Comparison of ENCODE assay signal across 14 mouse cellular contexts in genomic region chr4:136711985-136712768, GRCm38 (mm10).
DNase-seq lines count a peak whose midpoint lies in the region; ATAC-seq and TF ChIP-seq lines count a peak whose summit lies in the region.
"Had no signal": no experiment of that assay in that cellular context is flagged by ENCODE, and none has a peak within 500 bp of the region (broad histone marks: within the 10 kb centered on the region; RNA-seq: fewer than 3 reads in every experiment).

No protein-coding gene starts in this region.

- no peak for TF ChIP-seq CTCF in liver, postnatal 0 days (IDR thresholded peaks at IDR 0.05; ENCODE audit: low read depth)

- H3K27ac ChIP-seq in liver, embryonic 13.5 days, result no peak overlapping the region
- H3K27ac ChIP-seq in liver, embryonic 12.5 days, result no peak overlapping the region; the same call in 1 of the 2 replicates
- H3K27ac ChIP-seq in embryonic facial prominence, embryonic 14.5 days (replicated peaks; ENCODE audit: low read depth, low read length), result no peak overlapping the region; the same call in 1 of the 2 replicates
- H3K27ac ChIP-seq in liver, postnatal 0 days (ENCODE audit: low read depth), result no peak overlapping the region
- no peak overlapping the region for H3K27ac ChIP-seq in kidney, embryonic 15.5 days
- H3K27ac ChIP-seq: embryonic facial prominence, embryonic 12.5 days; heart, embryonic 13.5 days had no signal

- H3K4me1 ChIP-seq in liver, embryonic 13.5 days (replicated peaks), result peaks cover 7% of the 10 kb centered on the region; the same call in 1 of the 2 replicates
- peaks cover 14% of the 10 kb centered on the region for H3K4me1 ChIP-seq in liver, embryonic 12.5 days
- peaks cover 13% of the 10 kb centered on the region; the same call in 1 of the 2 replicates for H3K4me1 ChIP-seq in embryonic facial prominence, embryonic 14.5 days (ENCODE audit: control insufficient read depth, insufficient read depth, low read length)
- 0 out of 2 replicates have a peak, but pooled peaks cover 2% of the 10 kb centered on the region for H3K4me1 ChIP-seq in liver, postnatal 0 days (ENCODE audit: insufficient read depth)
- H3K4me1 ChIP-seq in kidney, embryonic 15.5 days, result peaks cover 29% of the 10 kb centered on the region

- WGBS in liver, embryonic 13.5 days (ENCODE audit: insufficient replicate concordance), result 13% methylated on average over 20 of the region's 20 CpGs
- WGBS in liver, embryonic 12.5 days (ENCODE audit: insufficient replicate concordance), result 17% methylated on average over 20 of the region's 20 CpGs
- 46% methylated on average over 20 of the region's 20 CpGs for WGBS in embryonic facial prominence, embryonic 14.5 days
- WGBS in liver, postnatal 0 days (ENCODE audit: insufficient replicate concordance), result 20% methylated on average over 20 of the region's 20 CpGs
- 47% methylated on average over 20 of the region's 20 CpGs for WGBS in kidney, embryonic 15.5 days

- ATAC-seq in liver, embryonic 13.5 days (ENCODE audit: low read depth), result no peak
- ATAC-seq in liver, embryonic 12.5 days, result no peak
- no peak for ATAC-seq in embryonic facial prominence, embryonic 14.5 days (ENCODE audit: low read depth)
- ATAC-seq in liver, postnatal 0 days, result no peak
- ATAC-seq in kidney, embryonic 15.5 days (replicated peaks; ENCODE audit: low FRiP score), result no peak
- ATAC-seq: forebrain, embryonic 16.5 days had no signal

- H3K4me2 ChIP-seq in liver, embryonic 13.5 days, result 0 out of 2 replicates have a peak overlapping the region, but pooled peaks have one; percentile 8
- H3K4me2 ChIP-seq in liver, embryonic 12.5 days, result no peak overlapping the region
- H3K4me2 ChIP-seq in embryonic facial prominence, embryonic 14.5 days (ENCODE audit: low read depth, low read length), result no peak overlapping the region
- 0 out of 2 replicates have a peak overlapping the region, but pooled peaks have one; percentile 26 for H3K4me2 ChIP-seq in liver, postnatal 0 days (ENCODE audit: low read depth, low read length)
- no peak overlapping the region for H3K4me2 ChIP-seq in kidney, embryonic 15.5 days
- H3K4me2 ChIP-seq: embryonic facial prominence, embryonic 12.5 days; heart, embryonic 13.5 days; midbrain, embryonic 11.5 days had no signal

- H3K27me3 ChIP-seq in liver, embryonic 13.5 days, result no peaks in the 10 kb centered on the region
- H3K27me3 ChIP-seq in liver, embryonic 12.5 days (replicated peaks), result no peaks in the 10 kb centered on the region
- no peaks in the 10 kb centered on the region for H3K27me3 ChIP-seq in embryonic facial prominence, embryonic 14.5 days (replicated peaks; ENCODE audit: control insufficient read depth, insufficient read depth, low read length)
- no peaks in the 10 kb centered on the region for H3K27me3 ChIP-seq in liver, postnatal 0 days (ENCODE audit: insufficient read depth, low read length)
- no peaks in the 10 kb centered on the region for H3K27me3 ChIP-seq in kidney, embryonic 15.5 days
- H3K27me3 ChIP-seq: embryonic facial prominence, embryonic 12.5 days had no signal

- H3K9ac ChIP-seq in liver, embryonic 13.5 days, result no peak overlapping the region
- no peak overlapping the region for H3K9ac ChIP-seq in liver, embryonic 12.5 days
- H3K9ac ChIP-seq in embryonic facial prominence, embryonic 14.5 days (ENCODE audit: low read depth, low read length), result peak overlapping the region; percentile 37; the same call in 1 of the 2 replicates
- no peak overlapping the region for H3K9ac ChIP-seq in liver, postnatal 0 days (replicated peaks)
- H3K9ac ChIP-seq in kidney, embryonic 15.5 days, result no peak overlapping the region
- H3K9ac ChIP-seq: embryonic facial prominence, embryonic 12.5 days; heart, embryonic 13.5 days had no signal

- H3K4me3 ChIP-seq in liver, embryonic 13.5 days (replicated peaks), result no peak overlapping the region
- no peak overlapping the region for H3K4me3 ChIP-seq in liver, embryonic 12.5 days
- no peak overlapping the region for H3K4me3 ChIP-seq in embryonic facial prominence, embryonic 14.5 days (ENCODE audit: low read depth, low read length)
- H3K4me3 ChIP-seq in liver, postnatal 0 days (ENCODE audit: low read depth, low read length), result no peak overlapping the region
- no peak overlapping the region for H3K4me3 ChIP-seq in kidney, embryonic 15.5 days (replicated peaks)
- H3K4me3 ChIP-seq: embryonic facial prominence, embryonic 12.5 days; heart, embryonic 13.5 days had no signal

- no peak for DNase-seq in liver, embryonic 13.5 days
- no peak for DNase-seq in embryonic facial prominence, embryonic 14.5 days (ENCODE audit: low spot score)
- DNase-seq in liver, postnatal 0 days, result no peak
- peak; percentile 18 for DNase-seq in thymus, postnatal 14 days
- no peak for DNase-seq in Muller cell, postnatal 12 days (ENCODE audit: inconsistent ontology term)
- DNase-seq: adrenal gland, postnatal 10 days; cerebellum, adult 9-11 months; gastrocnemius, postnatal 25 days had no signal

- no peaks in the 10 kb centered on the region for H3K36me3 ChIP-seq in liver, embryonic 13.5 days
- no peaks in the 10 kb centered on the region for H3K36me3 ChIP-seq in liver, embryonic 12.5 days
- H3K36me3 ChIP-seq in embryonic facial prominence, embryonic 14.5 days (ENCODE audit: control insufficient read depth, insufficient read depth, low read length), result no peaks in the 10 kb centered on the region
- H3K36me3 ChIP-seq in liver, postnatal 0 days (replicated peaks; ENCODE audit: insufficient read depth, low read length), result no peaks in the 10 kb centered on the region
- no peaks in the 10 kb centered on the region for H3K36me3 ChIP-seq in kidney, embryonic 15.5 days
- H3K36me3 ChIP-seq: embryonic facial prominence, embryonic 12.5 days; heart, embryonic 13.5 days had no signal

- no peaks in the 10 kb centered on the region for H3K9me3 ChIP-seq in liver, embryonic 13.5 days (replicated peaks)
- no peaks in the 10 kb centered on the region for H3K9me3 ChIP-seq in liver, embryonic 12.5 days (replicated peaks)
- H3K9me3 ChIP-seq in embryonic facial prominence, embryonic 14.5 days (ENCODE audit: control insufficient read depth, low read length), result no peaks in the 10 kb centered on the region
- no peaks in the 10 kb centered on the region for H3K9me3 ChIP-seq in liver, postnatal 0 days (ENCODE audit: low read length)
- no peaks in the 10 kb centered on the region for H3K9me3 ChIP-seq in kidney, embryonic 15.5 days (replicated peaks)
- H3K9me3 ChIP-seq: embryonic facial prominence, embryonic 12.5 days; heart, embryonic 13.5 days had no signal

- no peak for TF ChIP-seq EP300 in liver, postnatal 0 days (IDR thresholded peaks at IDR 0.05; ENCODE audit: low read depth)

Comparison
In these comparisons a context has a peak if more than half of its experiments do, and no peak if none do; other contexts are left out.
1. H3K4me2 ChIP-seq: peak in liver, embryonic 13.5 days (single experiment) and liver, postnatal 0 days (single experiment); none in liver, embryonic 12.5 days (single experiment), embryonic facial prominence, embryonic 14.5 days (single experiment) and kidney, embryonic 15.5 days (single experiment).